Mouse (Mus musculus) stomach, postnatal 0 days (tissue): ENCODE data around the gene Stard9. TPM values are rescaled to one million over a fixed set of nuclear protein-coding genes. Genes with fewer than 3 reads are reported as not detected.

Experiments
- ATAC-seq: fragments of 200-750 bp; cut with Nextera tagmentation; 2 replicates; pipeline ENCODE4 v1.8.0; 2017; ENCODE audit not compliant: low FRiP score, low TSS enrichment
- DNase-seq: peaks from one replicate; pipeline ENCODE4 v3.0.0-alpha.2; 2016; ENCODE audit warnings: low spot score
- H3K27ac ChIP-seq: fragments of 300-500 bp; sonication (generic); replicated peaks from 2 replicates; pipeline ENCODE4 v1.5.1; 2014; ENCODE audit warnings: mild to moderate bottlenecking, control low read depth
- H3K27me3 ChIP-seq: fragments of 300-500 bp; sonication (generic); 2 replicates; pipeline ENCODE4 v1.6.1; 2014; ENCODE audit warnings: low read length; ENCODE audit not compliant: control insufficient read depth, insufficient read depth
- H3K36me3 ChIP-seq: fragments of 300-500 bp; sonication (generic); 2 replicates; pipeline ENCODE4 v1.6.1; 2014; ENCODE audit warnings: low read length, mixed read lengths; ENCODE audit not compliant: control insufficient read depth, insufficient read depth
- H3K4me1 ChIP-seq: fragments of 300-500 bp; sonication (generic); replicated peaks from 2 replicates; pipeline ENCODE4 v1.6.1; 2014; ENCODE audit warnings: antibody characterized with exemption; ENCODE audit not compliant: control insufficient read depth, insufficient read depth
- H3K4me2 ChIP-seq: fragments of 300-500 bp; sonication (generic); replicated peaks from 2 replicates; pipeline ENCODE4 v1.6.1; 2014; ENCODE audit warnings: low read depth, mild to moderate bottlenecking, control low read depth, moderate library complexity
- H3K4me3 ChIP-seq: fragments of 300-500 bp; sonication (generic); 2 replicates; pipeline ENCODE4 v1.5.1; 2014; ENCODE audit warnings: low read depth, low read length, control low read depth
- H3K9ac ChIP-seq: fragments of 300-500 bp; sonication (generic); 2 replicates; pipeline ENCODE4 v1.6.1; 2014; ENCODE audit warnings: mild to moderate bottlenecking, low read length, control low read depth, mixed read lengths
- H3K9me3 ChIP-seq: fragments of 300-500 bp; sonication (generic); 2 replicates; pipeline ENCODE4 v1.6.1; 2016; ENCODE audit warnings: low read length; ENCODE audit not compliant: control insufficient read depth
- CTCF ChIP-seq: IDR thresholded peaks from 2 replicates; pipeline ENCODE4 v1.5.1; 2016; ENCODE audit warnings: antibody characterized with exemption, low read depth, mild to moderate bottlenecking, moderate library complexity
- EP300 ChIP-seq: optimal IDR thresholded peaks from 2 replicates; pipeline ENCODE3; 2016; ENCODE audit warnings: antibody characterized with exemption
- WGBS: fragments of 180-500 bp; shearing (Covaris S2); extraction: QIAGEN DNeasy Blood & Tissue Kit; methylation state at CpG from one replicate; pipeline ENCODE4 v1.1.7; 2014; 5-methylcytosine and 5-hydroxymethylcytosine counted together
- polyA plus RNA-seq: library from polyadenylated mRNA; unstranded; fragments of >200 nt; fragmentation: Nextera tagmentation; extraction: Ambion mirVana; gene quantifications from 2 replicates; pipeline ENCODE4 v1.2.1, GENCODE M21; 2015

The Stard9 gene
- 2.1 TPM in 2 replicates for polyA plus RNA-seq

GRCm38 (mm10) chr2:120628886-120629735 lies at the start of gene Stard9:
Gene Stard9, plus strand, starts transcription at chr2:120629121.
- H3K4me1 ChIP-seq, result no peaks in the 10 kb centered on the region
- peak within 1 kb of the TSS; percentile 63 for H3K9ac ChIP-seq
- no peaks in the 10 kb centered on the region for H3K9me3 ChIP-seq
- no peaks in the 10 kb centered on the region for H3K27me3 ChIP-seq
- H3K4me2 ChIP-seq, result peak within 1 kb of the TSS; percentile 66
- TF ChIP-seq EP300 (no peak), CTCF (peak; percentile 30; the same call in 1 of the 2 replicates)
- no peaks in the 10 kb centered on the region for H3K36me3 ChIP-seq
- under 1% methylated on average over 34 of the region's 36 CpGs for WGBS
- 0 out of 2 replicates have a peak within 1 kb of the TSS, but pooled peaks have one; percentile 45 for H3K27ac ChIP-seq
- peak; percentile 100 for ATAC-seq
- H3K4me3 ChIP-seq, result peak within 1 kb of the TSS; percentile 56
- peak; percentile 99 for DNase-seq

GRCm38 (mm10) chr2:120589759-120590158 lies 39.2 kb upstream of the Stard9 start:
- H3K36me3 ChIP-seq, result peaks cover 14% of the 10 kb centered on the region
- WGBS, result 81% methylated on average over 5 of the region's 5 CpGs
- H3K27ac ChIP-seq, result no peak overlapping the region
- H3K4me3 ChIP-seq, result no peak overlapping the region
- no peaks in the 10 kb centered on the region for H3K4me1 ChIP-seq
- DNase-seq (no peak), ATAC-seq (no peak)
- TF ChIP-seq EP300 (no peak), CTCF (no peak)
- no peak overlapping the region for H3K4me2 ChIP-seq
- H3K27me3 ChIP-seq, result no peaks in the 10 kb centered on the region
- no peak overlapping the region for H3K9ac ChIP-seq
- H3K9me3 ChIP-seq, result no peaks in the 10 kb centered on the region

GRCm38 (mm10) chr2:120592227-120592626 lies 36.7 kb upstream of the Stard9 start:
- Histone ChIP-seq H3K4me3 (no peak overlapping the region), H3K9me3 (no peaks in the 10 kb centered on the region), H3K27ac (no peak overlapping the region), H3K9ac (no peak overlapping the region), H3K4me1 (no peaks in the 10 kb centered on the region), H3K4me2 (no peak overlapping the region), H3K27me3 (no peaks in the 10 kb centered on the region), H3K36me3 (peaks cover 4% of the 10 kb centered on the region)
- DNase-seq (no peak), ATAC-seq (no peak)
- WGBS, result 90% methylated on average over 1 of the region's 1 CpGs
- TF ChIP-seq CTCF (no peak), EP300 (no peak)

GRCm38 (mm10) chr2:120597734-120598133 lies 31.2 kb upstream of the Stard9 start:
- Histone ChIP-seq H3K27ac (no peak overlapping the region), H3K4me3 (no peak overlapping the region), H3K36me3 (peaks cover 5% of the 10 kb centered on the region; the same call in 1 of the 2 replicates), H3K4me1 (no peaks in the 10 kb centered on the region), H3K9ac (no peak overlapping the region), H3K9me3 (no peaks in the 10 kb centered on the region), H3K27me3 (no peaks in the 10 kb centered on the region), H3K4me2 (no peak overlapping the region)
- WGBS, result 72% methylated on average over 2 of the region's 2 CpGs
- ATAC-seq (no peak), DNase-seq (no peak)
- TF ChIP-seq CTCF (no peak), EP300 (no peak)

GRCm38 (mm10) chr2:120599506-120599905 lies 29.4 kb upstream of the Stard9 start:
- no peak overlapping the region for H3K4me2 ChIP-seq
- H3K9me3 ChIP-seq, result no peaks in the 10 kb centered on the region
- DNase-seq, result no peak
- H3K4me3 ChIP-seq, result no peak overlapping the region
- peaks cover 5% of the 10 kb centered on the region; the same call in 1 of the 2 replicates for H3K36me3 ChIP-seq
- no peaks in the 10 kb centered on the region for H3K4me1 ChIP-seq
- ATAC-seq, result no peak
- H3K9ac ChIP-seq, result no peak overlapping the region
- H3K27me3 ChIP-seq, result no peaks in the 10 kb centered on the region
- H3K27ac ChIP-seq, result no peak overlapping the region
- TF ChIP-seq CTCF, result no peak
- no peak for TF ChIP-seq EP300
- 88% methylated on average over 4 of the region's 4 CpGs for WGBS

GRCm38 (mm10) chr2:120606021-120606690 lies 22.8 kb upstream of the Stard9 start:
- no peak overlapping the region for H3K27ac ChIP-seq
- peaks cover 2% of the 10 kb centered on the region; the same call in 1 of the 2 replicates for H3K36me3 ChIP-seq
- H3K4me3 ChIP-seq, result no peak overlapping the region
- no peaks in the 10 kb centered on the region for H3K27me3 ChIP-seq
- ATAC-seq (no peak), DNase-seq (no peak)
- TF ChIP-seq CTCF, result peak; percentile 67
- TF ChIP-seq EP300, result no peak
- no peak overlapping the region for H3K9ac ChIP-seq
- no peaks in the 10 kb centered on the region for H3K9me3 ChIP-seq
- H3K4me2 ChIP-seq, result no peak overlapping the region
- no peaks in the 10 kb centered on the region for H3K4me1 ChIP-seq
- WGBS, result 91% methylated on average over 6 of the region's 6 CpGs
